Mouse (Mus musculus): ENCODE measurements at regions not wholly inside any gene's neighbourhood (a gene's known extent, or its start where the extent isn't known, plus 50 kb on each side); places are given as distances from the start of the nearest gene placed in this dataset.

DNA sequence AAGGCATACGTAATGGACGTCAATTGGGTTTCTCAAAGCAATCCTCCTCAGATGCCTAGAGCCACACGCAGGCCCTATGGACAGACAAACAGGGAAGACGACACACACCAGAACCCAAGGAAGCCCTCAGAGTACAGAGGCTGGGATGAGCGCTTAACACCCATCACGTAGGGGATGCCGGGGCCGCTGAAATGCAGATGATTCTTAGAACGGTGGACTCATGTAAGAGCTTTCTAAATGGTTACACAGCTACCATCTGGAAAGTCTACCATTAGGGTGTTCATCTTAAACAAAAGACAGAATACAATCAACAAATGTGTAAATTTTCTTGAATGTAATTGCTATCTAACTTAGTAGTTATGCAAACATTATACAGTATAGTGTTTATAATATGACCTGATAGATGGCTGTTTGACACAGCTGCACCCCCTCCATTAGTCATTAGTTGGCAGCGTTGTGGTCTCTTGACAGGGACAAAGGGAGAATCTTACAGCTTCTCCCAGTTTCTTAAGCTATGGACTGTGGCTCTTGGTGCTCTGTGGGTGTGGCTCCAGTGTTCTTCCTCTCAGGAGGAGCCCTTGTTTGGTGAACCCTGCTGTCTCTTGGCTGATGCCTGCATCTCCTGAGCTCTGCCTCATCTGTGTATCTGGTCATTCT lies 259.4 kb upstream of the Runx1 start:
- intact Hi-C loops (cut with DNase I): no loop called here
- DNase-seq: no peak

DNA sequence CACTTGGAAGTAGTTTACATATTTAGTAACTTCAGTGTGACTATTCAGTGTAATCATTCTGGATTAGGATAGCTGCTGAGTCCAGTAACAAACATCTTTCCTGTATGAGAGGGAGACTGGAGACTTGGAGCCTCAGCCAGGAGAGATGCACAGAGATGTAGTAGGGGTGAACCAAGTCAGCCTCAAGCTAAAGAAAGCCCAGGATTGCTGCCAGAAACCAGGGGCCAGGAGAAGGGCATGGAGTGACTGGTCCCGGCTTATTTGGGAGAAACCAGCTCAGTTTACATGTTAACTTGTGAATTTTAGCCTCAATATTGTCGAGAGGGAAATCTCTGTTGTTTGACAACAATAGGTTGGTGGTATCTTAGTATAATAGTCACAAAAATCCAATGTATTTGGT lies 257.8 kb upstream of the Runx1 start:
- intact Hi-C loops (cut with DNase I): no loop called here
- no peak for DNase-seq

DNA sequence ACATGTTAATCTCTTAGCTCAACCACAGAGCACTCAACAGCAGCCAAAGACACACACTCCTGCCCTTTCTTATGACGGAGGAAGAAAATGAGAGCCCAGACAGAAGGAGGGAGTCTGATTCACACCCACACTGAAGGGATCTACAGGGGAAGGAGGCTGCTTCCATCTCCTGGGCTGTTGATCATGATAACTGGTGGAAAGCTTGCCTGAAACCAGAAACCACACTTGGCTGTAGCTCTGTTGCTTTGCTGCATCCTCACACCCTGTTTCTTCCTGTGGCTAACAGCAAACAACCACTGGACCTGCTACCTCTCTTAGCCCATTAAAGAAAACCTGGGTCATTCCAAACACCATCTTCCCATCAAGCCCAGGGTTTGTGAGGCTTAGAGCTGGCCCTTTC lies 257.2 kb upstream of the Runx1 start:
- intact Hi-C loops (cut with DNase I): no loop called here
- no peak for DNase-seq

DNA sequence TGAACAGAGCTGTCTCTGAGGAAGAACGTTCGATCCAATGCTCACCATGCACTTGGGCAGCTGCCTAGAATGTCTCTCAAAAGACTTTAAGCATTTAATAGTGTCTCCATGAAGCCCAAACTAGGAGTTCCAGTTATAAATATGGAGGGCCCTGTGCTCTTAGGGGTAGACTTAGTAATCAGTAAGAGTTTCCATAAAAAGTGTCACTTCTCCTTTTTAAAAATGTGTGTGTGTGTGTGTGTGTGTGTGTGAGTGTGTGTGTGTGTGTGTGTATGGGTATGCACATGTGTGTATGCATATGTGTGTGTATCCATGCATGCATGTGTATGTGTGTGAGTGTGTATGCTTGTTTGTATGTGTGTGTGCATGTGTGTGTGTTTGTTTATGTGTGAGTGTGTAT lies 255.6 kb upstream of the Runx1 start:
- DNase-seq: no peak
- intact Hi-C loops (cut with DNase I): no loop called here

DNA sequence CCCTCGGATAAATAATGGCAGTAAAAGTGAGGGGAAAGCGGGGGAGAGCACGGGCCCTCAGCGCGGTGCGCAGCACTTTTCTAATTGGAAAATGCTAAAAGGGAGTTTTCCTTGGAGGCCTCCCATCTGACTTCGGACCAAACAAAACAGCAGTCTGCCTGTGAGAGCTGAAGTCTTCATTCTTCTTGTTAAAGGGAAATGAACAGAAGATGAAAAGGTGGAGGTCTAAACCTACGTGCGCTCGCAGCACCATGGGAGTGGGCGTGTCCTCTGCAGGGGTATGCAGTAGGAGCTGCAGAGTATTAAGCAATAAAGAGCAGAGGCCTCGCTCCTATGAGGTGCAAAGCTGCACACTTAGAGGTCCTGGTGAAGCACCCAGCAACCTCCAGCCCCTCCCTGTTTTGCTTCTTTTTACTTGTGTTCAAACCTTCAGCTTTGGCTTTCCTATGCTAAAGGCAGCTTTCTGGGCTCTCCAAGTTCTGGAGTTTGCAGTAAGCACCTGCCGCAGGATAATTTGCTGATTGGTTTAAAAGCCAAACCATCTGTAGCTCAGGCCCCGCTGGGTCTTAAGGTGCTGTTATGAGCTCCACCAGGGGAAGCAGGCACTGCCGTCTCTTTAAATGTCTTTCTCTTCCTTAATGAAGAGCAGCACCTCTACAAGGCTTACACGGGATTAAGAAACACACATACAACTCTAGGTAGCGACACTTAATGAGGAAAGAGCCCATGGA lies 253.9 kb upstream of the Runx1 start:
- intact Hi-C loops (cut with DNase I): no loop called here
- no peak for DNase-seq

DNA sequence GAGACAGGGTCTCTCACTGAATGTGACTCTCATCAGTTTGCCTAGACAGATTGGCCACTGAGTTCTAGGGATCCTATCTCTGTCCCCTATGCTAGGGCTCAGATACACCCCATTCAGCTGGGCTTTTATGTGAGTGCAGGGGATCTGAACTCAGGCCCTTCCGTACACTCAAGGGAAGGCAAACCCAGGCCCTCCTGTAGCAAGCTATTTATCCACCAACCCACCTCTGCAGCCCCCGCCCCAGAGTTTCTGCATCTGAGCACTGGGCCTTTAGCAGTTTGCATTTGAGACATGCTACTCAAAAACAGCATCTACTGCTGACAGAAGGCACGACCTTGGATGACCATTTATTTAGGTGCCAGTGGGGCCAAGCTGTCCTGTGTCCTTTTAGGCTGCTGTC lies 253.0 kb upstream of the Runx1 start:
- intact Hi-C loops (cut with DNase I): no loop called here
- DNase-seq: no peak

DNA sequence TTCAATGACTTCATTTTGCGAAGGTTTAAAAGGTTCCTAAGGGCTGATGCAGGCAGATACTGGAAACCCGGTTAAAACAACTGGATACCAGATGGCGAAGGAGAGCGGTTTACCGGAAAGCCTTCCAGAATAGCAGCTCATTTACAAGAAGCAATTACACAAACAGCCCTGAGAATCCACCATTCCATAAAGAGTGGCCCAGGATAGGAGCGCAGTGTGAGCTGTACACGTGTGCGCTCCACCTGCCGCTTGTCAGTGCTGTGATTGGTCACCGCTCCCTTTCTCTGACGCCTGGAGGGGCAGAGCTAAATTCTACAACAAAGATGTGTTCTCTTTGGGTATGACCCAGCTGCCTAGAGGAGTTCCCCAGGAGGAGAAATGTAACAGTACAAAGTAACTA lies 249.5 kb upstream of the Runx1 start:
- DNase-seq: no peak
- intact Hi-C loops (cut with DNase I): no loop called here

DNA sequence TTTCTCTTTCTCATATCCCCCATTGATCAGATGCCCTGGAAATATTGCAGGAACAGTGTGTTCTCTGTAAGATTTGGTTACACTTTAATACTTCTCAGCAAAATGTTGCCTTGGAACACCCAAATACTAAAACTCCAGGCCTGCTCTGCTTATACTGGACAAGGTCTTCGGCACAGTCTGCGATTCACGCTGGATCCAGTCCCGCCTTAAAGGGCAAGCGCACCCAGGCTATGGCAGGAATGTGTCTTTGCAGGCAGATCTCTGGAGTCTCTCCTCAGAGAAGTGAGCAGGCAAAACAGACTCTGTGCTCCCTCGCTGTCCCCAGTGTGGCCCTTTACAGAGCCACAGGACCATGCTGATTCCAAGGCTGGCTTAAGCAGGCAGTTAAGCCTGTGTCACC lies 246.2 kb upstream of the Runx1 start:
- DNase-seq: no peak
- intact Hi-C loops (cut with DNase I): no loop called here

DNA sequence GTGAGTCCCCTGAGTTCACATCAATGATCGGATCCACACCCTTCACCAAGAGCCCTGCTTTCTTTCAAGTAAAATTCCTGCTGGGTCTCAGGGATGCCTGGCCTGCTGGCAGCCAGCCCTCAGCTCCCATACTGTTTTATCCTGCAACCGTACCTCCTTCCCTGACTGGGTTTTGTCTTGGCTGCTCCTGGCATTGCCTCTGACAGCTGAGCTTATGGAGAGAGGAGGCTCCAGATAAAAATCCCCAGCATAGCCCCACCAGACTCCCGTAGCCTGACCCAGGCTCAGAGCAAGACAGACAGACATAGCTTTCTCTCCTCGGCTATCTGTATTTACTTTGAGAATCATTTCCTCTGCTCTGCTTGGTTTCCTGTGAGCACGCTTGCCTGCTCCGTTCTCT lies 245.8 kb upstream of the Runx1 start:
- DNase-seq: no peak
- intact Hi-C loops (cut with DNase I): no loop called here

DNA sequence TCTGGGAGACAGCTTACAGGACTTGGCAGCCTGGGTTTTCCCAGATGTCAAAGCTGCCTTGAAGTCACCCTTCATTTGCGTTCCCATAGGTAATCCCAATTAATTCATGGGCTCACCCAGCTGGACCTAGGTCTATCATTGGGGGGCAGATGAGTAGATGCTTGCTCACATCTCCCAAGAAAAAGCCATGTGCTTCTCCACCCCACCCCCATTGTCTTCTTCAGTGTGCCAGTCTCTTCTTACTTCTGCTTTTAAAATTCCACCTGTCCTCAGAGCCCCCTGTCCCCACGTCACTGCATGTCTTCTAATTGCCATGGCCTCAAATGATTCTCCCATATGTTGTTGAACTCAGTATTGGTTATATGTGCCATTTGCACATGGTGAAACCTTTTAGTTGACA lies 240.9 kb upstream of the Runx1 start:
- no peak for DNase-seq

DNA sequence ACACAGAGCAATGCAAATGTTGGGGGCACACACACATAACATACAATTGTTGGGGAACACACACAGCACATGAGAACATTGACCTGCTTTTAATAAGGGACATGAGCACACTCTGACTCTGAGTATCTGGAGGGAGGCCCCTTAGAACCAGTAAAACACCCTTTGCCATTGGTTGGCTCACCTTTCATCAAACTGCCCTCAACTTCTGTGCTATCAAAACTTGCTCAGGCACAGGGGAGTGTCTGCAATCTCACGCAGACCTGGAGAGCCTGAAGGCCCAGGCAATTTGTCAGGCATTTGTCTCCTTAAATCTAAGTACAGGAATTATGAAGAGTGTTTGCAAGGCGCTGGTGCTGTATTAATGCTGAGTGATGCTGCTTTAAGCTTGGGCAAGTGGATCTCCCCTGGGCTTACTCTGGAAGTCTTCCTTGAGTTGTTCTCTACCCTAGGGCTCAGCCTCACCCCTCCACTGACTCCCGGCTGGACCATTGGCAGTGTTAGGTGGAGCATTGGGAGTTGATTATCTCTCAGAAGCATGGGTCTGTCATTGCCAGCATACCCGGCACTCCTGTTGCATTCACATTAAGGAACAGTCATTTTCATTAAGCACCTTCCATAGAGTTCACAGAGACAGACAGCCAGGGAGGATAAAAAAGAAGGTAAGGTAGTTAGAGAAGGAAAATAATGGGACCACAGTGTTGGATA lies 235.7 kb upstream of the Runx1 start:
- intact Hi-C loops (cut with DNase I): no loop called here

More for the DNA sequence above, 240.9 kb upstream of the Runx1 start:
- intact Hi-C loops (cut with DNase I): no loop called here

DNA sequence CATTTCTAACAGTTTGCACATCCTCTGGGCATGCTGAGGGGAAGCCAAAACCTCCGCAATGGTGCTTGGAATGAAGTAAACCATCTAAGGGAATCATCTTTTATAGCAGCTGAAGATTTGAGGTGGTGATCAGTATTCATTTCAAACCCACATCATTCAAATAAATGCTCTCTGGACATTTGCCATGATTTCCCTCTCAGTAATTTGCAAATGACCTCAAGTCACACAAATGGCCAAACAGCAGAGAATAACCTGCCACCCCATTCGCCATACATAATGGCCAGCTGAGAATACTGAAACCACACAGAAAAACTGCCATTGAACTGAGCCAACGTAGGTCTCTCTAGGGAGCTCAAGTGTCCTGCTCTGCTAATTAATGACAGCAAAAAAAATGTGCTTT lies 230.3 kb upstream of the Runx1 start:
- DNase-seq: no peak
- intact Hi-C loops (cut with DNase I): no loop called here

More for the DNA sequence above, 235.7 kb upstream of the Runx1 start:
- DNase-seq: no peak

DNA sequence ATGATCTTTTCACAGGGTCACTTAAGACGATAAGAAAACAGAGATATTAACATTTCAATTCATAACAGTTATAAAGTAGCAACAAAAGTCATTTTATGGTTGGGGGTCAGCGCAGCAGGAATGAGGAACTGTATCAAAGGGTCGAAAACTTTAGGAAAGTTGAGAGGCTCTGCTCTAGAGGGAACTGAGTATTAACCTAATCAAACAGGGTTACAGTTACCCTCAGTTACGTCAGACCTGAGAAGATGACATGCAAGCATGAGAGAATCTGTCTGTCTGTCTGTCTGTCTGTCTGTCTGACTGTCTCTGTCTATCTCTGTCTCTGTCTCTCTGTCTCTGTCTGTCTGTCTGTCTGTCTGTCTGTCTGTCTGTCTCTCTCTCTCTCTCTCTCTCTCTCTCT lies 229.6 kb upstream of the Runx1 start:
- DNase-seq: no peak
- intact Hi-C loops (cut with DNase I): no loop called here

DNA sequence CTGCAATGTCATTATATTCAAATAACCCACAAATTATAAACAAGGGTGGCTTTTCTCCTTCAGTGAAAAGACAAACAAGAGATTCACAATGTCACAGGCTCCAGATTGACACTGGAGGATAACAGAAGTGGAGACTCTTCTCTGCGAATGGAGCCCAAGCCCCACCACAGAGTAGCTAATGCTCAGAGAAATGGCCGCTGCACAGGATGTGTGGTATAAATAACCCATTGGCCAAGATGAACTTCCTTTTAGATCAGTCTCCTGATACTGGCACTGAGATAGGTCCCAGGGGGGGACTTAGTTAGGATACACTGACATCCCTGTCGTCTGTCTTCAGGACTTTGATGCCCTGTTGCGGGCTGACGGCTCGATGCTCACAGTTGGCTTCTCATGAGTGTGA lies 225.3 kb upstream of the Runx1 start:
- intact Hi-C loops (cut with DNase I): no loop called here

DNA sequence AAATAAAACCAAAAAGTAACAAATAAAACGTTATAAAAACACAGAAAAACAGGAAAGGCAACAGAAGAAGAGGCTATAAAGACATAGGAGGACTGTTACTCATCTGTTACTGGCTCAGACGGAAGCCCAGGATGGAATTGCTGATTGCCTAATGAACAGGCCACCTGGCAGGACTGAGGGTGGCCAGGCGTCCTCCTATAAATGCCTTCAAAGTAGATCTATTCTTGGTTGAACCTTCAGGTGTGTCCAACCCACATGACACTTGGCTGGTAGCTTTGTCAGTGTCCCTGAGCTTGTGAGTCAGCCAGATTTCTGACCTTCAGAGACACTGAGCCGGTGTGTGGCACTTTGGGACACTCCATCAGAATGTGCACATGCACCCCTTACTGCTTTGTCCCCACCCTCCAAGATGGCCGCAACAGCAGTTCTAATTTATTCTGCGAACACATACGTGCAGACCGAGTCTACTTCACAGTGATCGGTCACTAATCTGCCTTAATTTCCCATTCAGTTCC lies 222.5 kb upstream of the Runx1 start:
- DNase-seq: no peak
- intact Hi-C loops (cut with DNase I): no loop called here

More for the DNA sequence above, 225.3 kb upstream of the Runx1 start:
- no peak for DNase-seq

DNA sequence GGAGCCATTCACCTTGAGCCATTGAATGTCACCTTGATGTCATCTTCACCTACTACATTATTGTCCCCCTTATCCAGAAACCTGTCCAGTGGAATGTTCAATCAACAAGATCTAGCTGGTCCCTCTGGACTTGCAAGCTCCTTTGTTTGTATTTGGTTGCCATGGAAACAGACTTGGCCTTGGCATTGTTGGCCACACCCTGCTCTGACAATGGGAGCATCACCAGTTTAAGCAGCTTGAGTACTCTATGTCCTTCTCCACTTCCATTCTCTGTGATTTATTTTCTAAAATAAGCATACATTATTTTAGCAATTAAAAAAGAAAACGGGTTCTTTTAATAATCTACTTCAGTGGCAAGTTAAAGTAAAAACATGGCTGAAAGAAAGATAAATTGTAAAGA lies 221.6 kb upstream of the Runx1 start:
- intact Hi-C loops (cut with DNase I): no loop called here

DNA sequence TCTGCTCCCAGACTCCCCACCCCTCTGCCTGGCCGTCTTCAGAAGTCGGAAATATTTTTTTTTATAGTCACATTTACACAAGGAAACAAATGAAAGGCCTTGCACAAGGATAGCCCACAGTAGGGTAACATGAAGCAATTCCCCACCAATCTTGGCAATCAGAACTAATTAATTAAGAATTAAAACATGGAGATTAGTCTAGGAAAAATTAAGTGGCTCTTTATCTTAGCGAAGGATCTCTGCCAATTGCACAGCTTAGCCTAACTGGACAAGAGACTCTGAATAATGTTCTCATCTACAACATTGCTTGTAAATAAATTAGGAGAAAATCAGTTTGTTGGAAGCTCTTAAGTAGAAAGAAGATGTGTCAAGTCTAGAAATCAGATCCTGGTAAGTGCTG lies 220.3 kb upstream of the Runx1 start:
- intact Hi-C loops (cut with DNase I): no loop called here
- DNase-seq: no peak

More for the DNA sequence above, 221.6 kb upstream of the Runx1 start:
- no peak for DNase-seq

DNA sequence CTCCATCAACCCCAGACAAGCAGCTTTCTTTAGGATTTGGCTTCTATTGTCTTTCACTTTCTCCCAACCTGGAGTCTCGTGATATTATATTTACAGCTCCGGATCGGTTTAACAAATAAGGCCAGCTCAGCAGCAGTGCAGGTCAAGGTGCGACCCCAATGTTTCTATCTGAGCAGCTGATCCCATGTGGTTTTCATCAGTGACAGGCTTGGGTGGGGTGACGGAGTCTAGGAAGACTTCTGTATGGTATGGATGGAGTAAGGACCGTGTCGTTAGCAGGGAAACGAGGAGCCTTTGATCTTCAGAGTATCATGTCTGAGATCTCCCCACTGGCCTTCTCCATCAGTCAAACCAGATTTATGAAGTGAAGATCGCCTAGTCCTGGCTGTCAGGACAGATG lies 217.4 kb upstream of the Runx1 start:
- intact Hi-C loops (cut with DNase I): no loop called here
- no peak for DNase-seq

DNA sequence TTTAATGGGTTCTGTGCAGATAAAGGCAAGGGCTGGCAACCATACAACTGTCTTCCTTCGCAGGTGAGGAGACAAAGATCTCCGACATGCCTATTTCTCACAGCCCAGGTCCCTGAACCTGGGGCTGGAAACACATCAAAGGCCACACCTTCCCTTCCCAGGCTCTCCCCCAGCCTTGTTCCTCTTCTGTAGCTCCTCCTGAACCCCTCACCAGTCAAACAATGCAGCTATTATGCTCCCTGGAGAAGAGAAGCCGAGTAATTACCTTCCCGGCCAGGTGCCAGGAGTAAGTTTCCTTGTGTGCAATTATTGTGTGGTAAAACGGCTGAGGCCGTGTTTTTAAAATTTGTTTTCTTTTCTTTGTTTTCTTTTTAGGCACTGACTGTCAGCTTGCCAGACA lies 217.0 kb upstream of the Runx1 start:
- intact Hi-C loops (cut with DNase I): no loop called here
- DNase-seq: no peak

DNA sequence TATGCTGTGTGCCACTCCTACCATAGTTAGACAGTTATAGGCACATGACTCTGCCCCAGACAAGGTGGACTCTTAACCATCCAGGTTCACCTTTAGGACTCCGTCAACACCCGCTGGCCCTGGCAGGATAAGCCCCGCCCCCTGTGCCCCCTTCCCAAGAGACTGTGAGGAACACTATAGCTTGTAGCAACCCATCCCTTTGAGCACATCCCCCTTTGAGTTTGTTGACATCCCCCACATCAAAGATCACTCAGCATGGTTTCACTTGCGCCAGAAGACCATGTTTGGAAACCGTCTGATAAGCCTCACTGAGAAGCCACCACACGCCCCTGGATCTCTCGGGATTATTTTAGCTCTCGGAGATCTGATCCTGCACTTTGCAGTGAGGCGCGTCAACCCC lies 216.5 kb upstream of the Runx1 start:
- DNase-seq: no peak
- intact Hi-C loops (cut with DNase I): no loop called here

DNA sequence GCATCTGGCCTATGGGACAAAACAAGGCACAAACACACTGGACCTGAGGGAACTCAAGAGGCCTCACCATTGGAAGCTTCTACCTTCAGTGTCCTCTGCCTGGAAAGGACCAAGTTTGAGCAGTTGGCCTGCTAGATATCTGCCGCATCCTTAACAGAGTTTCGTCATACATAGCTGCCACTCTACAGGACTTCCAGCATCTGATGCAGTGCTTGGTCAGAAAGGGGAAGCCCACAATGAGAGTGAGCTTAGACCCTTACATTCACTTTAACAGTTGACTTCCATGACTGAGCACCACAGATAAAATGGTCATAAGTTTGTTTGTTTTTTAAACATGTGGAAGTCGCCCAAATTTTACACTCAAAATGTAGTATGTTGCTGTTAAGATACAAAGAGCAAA lies 215.9 kb upstream of the Runx1 start:
- no peak for DNase-seq
- intact Hi-C loops (cut with DNase I): no loop called here

DNA sequence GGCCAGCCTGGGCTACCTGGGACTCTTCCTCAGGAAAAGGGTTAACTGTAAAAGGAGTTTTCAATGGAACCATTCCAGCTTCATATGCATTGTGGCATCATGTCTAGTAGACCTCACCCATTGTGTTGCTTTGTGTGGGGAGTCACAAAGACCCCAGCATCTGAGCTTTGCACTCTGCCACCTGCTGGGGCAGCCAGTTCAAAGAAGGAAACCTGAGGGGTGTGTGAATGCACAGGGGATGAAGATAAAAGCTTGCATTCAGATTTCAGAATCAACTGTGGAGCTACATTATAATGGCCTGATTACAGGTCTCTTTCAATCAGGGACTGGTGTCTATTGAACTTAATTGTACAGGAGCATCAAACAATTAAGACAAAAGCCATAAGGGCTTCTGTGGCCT lies 215.4 kb upstream of the Runx1 start:
- DNase-seq: no peak
- intact Hi-C loops (cut with DNase I): no loop called here

Data from left cerebral cortex, postnatal 4 days (tissue).